Mouse (Mus musculus): ENCODE measurements at regions not wholly inside any gene's neighbourhood (a gene's known extent, or its start where the extent isn't known, plus 50 kb on each side); places are given as distances from the start of the nearest gene placed in this dataset.
A peak's percentile ranks its signal among the peaks of the same experiment; 100 is the strongest.

GRCm38 (mm10) chr16:51580525-51580924, 450.5 kb upstream of the Cblb start:
- Histone ChIP-seq H3K27ac (ENCODE audit: low read depth) (no peak overlapping the region), H3K9ac (no peak overlapping the region), H3K4me3 (ENCODE audit: low read depth, low read length) (no peak overlapping the region), H3K4me1 (ENCODE audit: insufficient read depth) (no peaks in the 10 kb centered on the region), H3K36me3 (ENCODE audit: insufficient read depth) (no peaks in the 10 kb centered on the region), H3K27me3 (ENCODE audit: insufficient read depth, low read length) (no peaks in the 10 kb centered on the region), H3K9me3 (ENCODE audit: low read depth, low read length) (no peaks in the 10 kb centered on the region), H3K4me2 (no peak overlapping the region)
- TF ChIP-seq CTCF (IDR thresholded peaks at IDR 0.05; ENCODE audit: low read depth): no peak
- DNase-seq (no peak), ATAC-seq (ENCODE audit: insufficient read depth) (no peak)
- 75% methylated on average over 1 of the region's 1 CpGs for WGBS

GRCm38 (mm10) chr16:51589924-51590397, 441.1 kb upstream of the Cblb start:
- H3K36me3 ChIP-seq (ENCODE audit: insufficient read depth): no peaks in the 10 kb centered on the region
- TF ChIP-seq CTCF (IDR thresholded peaks at IDR 0.05; ENCODE audit: low read depth): no peak
- 35% methylated on average over 2 of the region's 2 CpGs for WGBS
- no peaks in the 10 kb centered on the region for H3K9me3 ChIP-seq (ENCODE audit: low read depth, low read length)
- ATAC-seq (ENCODE audit: insufficient read depth): no peak
- no peak overlapping the region for H3K27ac ChIP-seq (ENCODE audit: low read depth)
- H3K9ac ChIP-seq: no peak overlapping the region
- DNase-seq: no peak
- H3K4me3 ChIP-seq (ENCODE audit: low read depth, low read length): no peak overlapping the region
- no peaks in the 10 kb centered on the region for H3K4me1 ChIP-seq (ENCODE audit: insufficient read depth)
- H3K4me2 ChIP-seq: no peak overlapping the region
- H3K27me3 ChIP-seq (ENCODE audit: insufficient read depth, low read length): no peaks in the 10 kb centered on the region

GRCm38 (mm10) chr16:51617579-51617978, 413.4 kb upstream of the Cblb start:
- no peaks in the 10 kb centered on the region for H3K36me3 ChIP-seq (ENCODE audit: insufficient read depth)
- DNase-seq: no peak
- H3K27ac ChIP-seq (ENCODE audit: low read depth): no peak overlapping the region
- H3K9ac ChIP-seq: no peak overlapping the region
- no peak for ATAC-seq (ENCODE audit: insufficient read depth)
- H3K9me3 ChIP-seq (ENCODE audit: low read depth, low read length): no peaks in the 10 kb centered on the region
- no peak overlapping the region for H3K4me3 ChIP-seq (ENCODE audit: low read depth, low read length)
- H3K4me2 ChIP-seq: no peak overlapping the region
- no peaks in the 10 kb centered on the region for H3K27me3 ChIP-seq (ENCODE audit: insufficient read depth, low read length)
- no peak for TF ChIP-seq CTCF (IDR thresholded peaks at IDR 0.05; ENCODE audit: low read depth)
- no peaks in the 10 kb centered on the region for H3K4me1 ChIP-seq (ENCODE audit: insufficient read depth)

GRCm38 (mm10) chr16:51646646-51647045, 384.4 kb upstream of the Cblb start:
- Histone ChIP-seq H3K27me3 (ENCODE audit: insufficient read depth, low read length) (no peaks in the 10 kb centered on the region), H3K36me3 (ENCODE audit: insufficient read depth) (no peaks in the 10 kb centered on the region), H3K9me3 (ENCODE audit: low read depth, low read length) (no peaks in the 10 kb centered on the region), H3K9ac (no peak overlapping the region), H3K4me2 (no peak overlapping the region), H3K4me1 (ENCODE audit: insufficient read depth) (no peaks in the 10 kb centered on the region), H3K4me3 (ENCODE audit: low read depth, low read length) (no peak overlapping the region), H3K27ac (ENCODE audit: low read depth) (no peak overlapping the region)
- 78% methylated on average over 1 of the region's 1 CpGs for WGBS
- ATAC-seq (ENCODE audit: insufficient read depth) (no peak), DNase-seq (no peak)
- no peak for TF ChIP-seq CTCF (IDR thresholded peaks at IDR 0.05; ENCODE audit: low read depth)

GRCm38 (mm10) chr16:51650100-51650499, 380.9 kb upstream of the Cblb start:
- no peak for DNase-seq
- H3K9ac ChIP-seq: no peak overlapping the region
- no peak for ATAC-seq (ENCODE audit: insufficient read depth)
- no peaks in the 10 kb centered on the region for H3K4me1 ChIP-seq (ENCODE audit: insufficient read depth)
- no peak overlapping the region for H3K4me3 ChIP-seq (ENCODE audit: low read depth, low read length)
- H3K4me2 ChIP-seq: no peak overlapping the region
- WGBS: 53% methylated on average over 5 of the region's 5 CpGs
- H3K9me3 ChIP-seq (ENCODE audit: low read depth, low read length): no peaks in the 10 kb centered on the region
- H3K36me3 ChIP-seq (ENCODE audit: insufficient read depth): no peaks in the 10 kb centered on the region
- H3K27me3 ChIP-seq (ENCODE audit: insufficient read depth, low read length): no peaks in the 10 kb centered on the region
- no peak overlapping the region for H3K27ac ChIP-seq (ENCODE audit: low read depth)
- TF ChIP-seq CTCF (IDR thresholded peaks at IDR 0.05; ENCODE audit: low read depth): no peak

- no peaks in the 10 kb centered on the region for H3K36me3 ChIP-seq (ENCODE audit: insufficient read depth)
- H3K9ac ChIP-seq: no peak overlapping the region
- no peak for ATAC-seq (ENCODE audit: insufficient read depth)
- H3K4me3 ChIP-seq (ENCODE audit: low read depth, low read length): no peak overlapping the region
- H3K4me2 ChIP-seq: no peak overlapping the region
- WGBS: 87% methylated on average over 5 of the region's 5 CpGs
- no peaks in the 10 kb centered on the region for H3K9me3 ChIP-seq (ENCODE audit: low read depth, low read length)
- H3K27me3 ChIP-seq (ENCODE audit: insufficient read depth, low read length): no peaks in the 10 kb centered on the region
- no peak overlapping the region for H3K27ac ChIP-seq (ENCODE audit: low read depth)
- H3K4me1 ChIP-seq (ENCODE audit: insufficient read depth): no peaks in the 10 kb centered on the region
- DNase-seq: no peak
- no peak for TF ChIP-seq CTCF (IDR thresholded peaks at IDR 0.05; ENCODE audit: low read depth)
Measured at GRCm38 (mm10) chr16:51650683-51651082, 380.3 kb upstream of the Cblb start.

- peak; percentile 76 for ATAC-seq (ENCODE audit: insufficient read depth)
- WGBS: 67% methylated on average over 1 of the region's 1 CpGs
Measured at GRCm38 (mm10) chr16:51661693-51662092, 369.3 kb upstream of the Cblb start.

GRCm38 (mm10) chr16:51664325-51664724, 366.7 kb upstream of the Cblb start:
- Histone ChIP-seq H3K4me3 (ENCODE audit: low read depth, low read length) (no peak overlapping the region), H3K9ac (no peak overlapping the region), H3K27ac (ENCODE audit: low read depth) (no peak overlapping the region), H3K4me1 (ENCODE audit: insufficient read depth) (no peaks in the 10 kb centered on the region), H3K9me3 (ENCODE audit: low read depth, low read length) (no peaks in the 10 kb centered on the region), H3K36me3 (ENCODE audit: insufficient read depth) (no peaks in the 10 kb centered on the region), H3K27me3 (ENCODE audit: insufficient read depth, low read length) (no peaks in the 10 kb centered on the region), H3K4me2 (no peak overlapping the region)
- TF ChIP-seq CTCF (IDR thresholded peaks at IDR 0.05; ENCODE audit: low read depth): no peak
- 55% methylated on average over 2 of the region's 2 CpGs for WGBS
- ATAC-seq (ENCODE audit: insufficient read depth) (peak; percentile 73; the same call in 1 of the 2 replicates), DNase-seq (peak; percentile 67)

More at GRCm38 (mm10) chr16:51661693-51662092, 369.3 kb upstream of the Cblb start:
- Histone ChIP-seq H3K36me3 (ENCODE audit: insufficient read depth) (no peaks in the 10 kb centered on the region), H3K9ac (no peak overlapping the region), H3K27ac (ENCODE audit: low read depth) (no peak overlapping the region), H3K27me3 (ENCODE audit: insufficient read depth, low read length) (no peaks in the 10 kb centered on the region), H3K4me1 (ENCODE audit: insufficient read depth) (no peaks in the 10 kb centered on the region), H3K9me3 (ENCODE audit: low read depth, low read length) (no peaks in the 10 kb centered on the region), H3K4me2 (no peak overlapping the region), H3K4me3 (ENCODE audit: low read depth, low read length) (no peak overlapping the region)
- no peak for TF ChIP-seq CTCF (IDR thresholded peaks at IDR 0.05; ENCODE audit: low read depth)
- DNase-seq: peak; percentile 73

All from lung, embryonic 14.5 days (tissue).